Mouse (Mus musculus): ENCODE data around the gene Fam187b.

GRCm38 (mm10) chr7:31008889-31009288 lies 35.3 kb downstream of the Fam187b start:
- TF ChIP-seq CTCF (IDR thresholded peaks at IDR 0.05; ENCODE audit: extremely low read depth, insufficient read depth, insufficient read length, insufficient replicate concordance) (no peak), POLR2A (IDR thresholded peaks at IDR 0.05; ENCODE audit: low read depth, low read length) (no peak)

All from spleen, adult 2 months (tissue).